Mouse (Mus musculus) myocyte (in vitro differentiated cells): ENCODE results near the gene Slc22a15.

ENCODE experiments used
- POLR2A ChIP-seq: IDR thresholded peaks from one replicate; pipeline ENCODE4 v1.6.1; 2011; ENCODE audit warnings: low read depth, mild to moderate bottlenecking, control low read depth, moderate library complexity; ENCODE audit not compliant: insufficient read length
- POLR2AphosphoS2 ChIP-seq: IDR thresholded peaks from one replicate; pipeline ENCODE4 v1.6.1; 2011; ENCODE audit warnings: low read depth, control low read depth; ENCODE audit not compliant: insufficient read length
- REST ChIP-seq: IDR thresholded peaks from one replicate; pipeline ENCODE4 v1.6.1; 2011; ENCODE audit warnings: mild to moderate bottlenecking, control low read depth, moderate library complexity; ENCODE audit not compliant: insufficient read depth, insufficient read length

- no peak for TF ChIP-seq POLR2AphosphoS2
- no peak for TF ChIP-seq POLR2A
- no peak for TF ChIP-seq REST
These were observed 111.8 kb downstream of the Slc22a15 start for GRCm38 (mm10) chr3:101812341-101812962.
